Mouse (Mus musculus) stomach, postnatal 0 days (tissue): ENCODE measurements around the gene Slc38a11.

Source experiments
- CTCF ChIP-seq: IDR thresholded peaks from 2 replicates; pipeline ENCODE4 v1.5.1; 2016; ENCODE audit warnings: antibody characterized with exemption, low read depth, mild to moderate bottlenecking, moderate library complexity
- EP300 ChIP-seq: optimal IDR thresholded peaks from 2 replicates; pipeline ENCODE3; 2016; ENCODE audit warnings: antibody characterized with exemption

DNA sequence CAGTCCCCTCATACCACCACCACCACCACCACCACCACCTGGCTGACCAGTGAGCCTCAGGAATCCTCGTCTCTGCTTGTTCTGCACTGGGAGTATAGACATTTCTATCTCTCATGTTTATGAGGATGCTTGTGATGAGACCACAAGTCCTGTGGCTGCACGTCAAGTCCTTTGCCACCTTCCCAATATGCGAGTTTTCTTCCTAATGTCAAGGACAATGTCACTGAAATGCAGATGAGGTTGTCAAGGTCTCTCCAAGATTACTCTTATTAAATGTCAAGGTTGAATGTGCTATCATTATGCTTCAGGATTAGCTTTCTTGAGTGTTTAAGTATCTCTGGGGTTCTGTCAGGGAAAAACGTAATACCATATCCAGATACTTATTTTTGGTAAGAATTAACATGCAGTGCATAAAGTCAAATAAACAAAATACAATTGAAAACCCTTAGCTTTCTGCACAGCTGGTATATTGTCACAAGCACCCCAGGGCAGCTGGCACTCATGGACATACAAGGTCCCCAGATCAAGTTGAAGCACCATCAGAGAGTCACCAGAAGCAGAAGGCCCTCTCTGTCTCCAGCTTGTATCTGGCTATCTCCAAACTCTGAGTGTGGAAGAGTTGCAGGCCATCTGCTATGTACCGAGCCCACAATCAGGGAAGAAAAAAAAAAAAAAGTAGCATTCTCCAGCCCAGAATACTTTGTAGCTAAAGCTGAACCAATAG, 97.1 kb downstream of the Slc38a11 start:
- TF ChIP-seq CTCF (no peak), EP300 (no peak)
